Mouse (Mus musculus) thymus, postnatal 4 days (tissue): ENCODE results near the gene Wdr43.

Source experiments
- DNase-seq: peaks from one replicate; pipeline ENCODE4 v3.0.0; 2021

The Wdr43 gene

DNA sequence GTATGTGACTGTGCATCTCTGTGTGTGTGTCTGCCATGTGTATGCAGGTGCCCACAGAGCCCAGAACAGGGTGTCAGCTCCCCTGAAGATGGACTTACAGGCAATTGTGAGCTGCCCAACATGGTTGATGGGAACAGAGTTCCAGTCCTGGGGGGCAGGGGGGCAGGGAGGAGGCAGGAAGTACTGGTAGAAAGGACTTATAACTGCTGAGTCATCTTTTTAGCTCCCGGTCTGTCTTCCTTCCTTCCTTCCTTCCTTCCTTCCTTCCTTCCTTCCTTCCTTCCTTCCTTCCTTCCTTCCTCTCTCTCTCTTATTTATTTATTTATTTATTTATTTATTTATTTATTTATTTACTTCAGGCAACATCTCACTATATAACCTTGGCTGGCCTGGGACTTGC lies 48.5 kb downstream of the Wdr43 start:
- DNase-seq: no peak

DNA sequence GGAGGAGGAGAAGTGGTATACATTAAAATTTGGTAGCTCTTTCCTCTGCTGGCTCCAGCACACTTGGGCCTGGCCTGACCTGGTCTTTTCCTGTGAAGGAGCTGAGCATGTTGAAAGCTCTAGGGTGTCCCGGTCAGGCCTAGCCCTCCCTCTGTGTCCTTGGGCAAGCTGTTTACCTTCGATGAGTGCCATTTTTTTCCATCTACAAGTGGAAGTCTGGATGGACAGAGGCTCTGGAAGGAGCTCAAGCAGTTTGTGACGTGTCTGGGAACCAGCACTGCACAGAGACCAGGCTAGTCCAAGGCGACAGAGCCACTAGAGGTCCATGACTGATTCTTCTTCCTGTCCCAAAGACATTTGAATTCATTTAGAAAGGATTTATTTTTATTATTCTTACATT lies 49.5 kb downstream of the Wdr43 start:
- no peak for DNase-seq

DNA sequence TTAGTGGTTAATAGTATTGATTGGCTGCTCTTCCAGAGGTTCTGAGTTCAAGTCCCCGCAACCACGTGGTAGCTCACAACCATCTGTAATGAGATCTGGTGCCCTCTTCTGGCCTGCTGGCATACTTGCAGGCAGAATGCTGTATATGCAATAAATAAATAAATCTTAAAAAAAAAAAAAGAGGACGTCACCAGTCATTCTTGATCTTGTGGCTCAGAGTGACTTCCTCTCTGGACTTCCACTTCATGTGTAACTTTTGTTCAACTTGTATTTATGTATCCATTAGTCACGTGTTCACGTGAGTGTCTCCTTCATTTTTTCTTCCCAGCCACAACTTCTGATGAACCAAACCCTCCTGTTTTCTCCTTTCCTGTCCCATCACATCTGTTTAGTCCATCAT lies 53.8 kb downstream of the Wdr43 start:
- DNase-seq: no peak

DNA sequence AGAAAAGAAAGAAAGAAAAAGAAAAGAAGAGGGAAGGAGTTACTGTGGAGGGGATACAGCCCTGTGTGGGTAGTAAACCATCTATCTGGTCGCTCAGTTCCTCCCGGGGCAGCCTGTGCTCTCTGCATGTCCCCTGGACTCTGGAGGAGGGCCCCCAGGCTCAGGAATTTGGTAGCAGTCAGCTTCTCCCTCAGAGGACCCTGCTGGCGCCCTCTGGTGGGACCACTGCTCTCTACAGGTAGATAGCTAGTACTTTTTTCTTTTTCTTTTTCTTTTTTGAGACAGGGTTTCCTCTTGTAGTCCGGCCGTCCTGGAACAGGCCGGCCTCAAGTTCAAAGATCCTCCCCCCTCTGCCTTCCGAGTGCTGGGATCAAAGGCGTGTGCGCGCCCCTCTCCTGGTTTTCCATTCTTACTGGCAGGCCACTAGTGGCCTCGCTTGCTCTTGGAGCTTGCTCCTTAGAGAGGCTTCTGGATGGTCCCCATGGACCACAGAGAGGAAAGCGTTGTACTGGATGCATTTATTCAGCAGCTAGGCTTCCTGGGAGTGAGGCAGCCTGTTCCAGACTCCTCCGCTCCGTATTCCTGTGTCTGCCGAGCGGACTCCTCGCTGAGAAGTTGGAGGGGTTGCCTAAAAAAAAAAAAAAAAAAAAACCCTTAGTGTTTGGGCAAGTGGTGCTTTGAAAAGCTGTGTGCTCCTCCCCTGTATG lies 56.3 kb downstream of the Wdr43 start:
- DNase-seq: peak; percentile 86

DNA sequence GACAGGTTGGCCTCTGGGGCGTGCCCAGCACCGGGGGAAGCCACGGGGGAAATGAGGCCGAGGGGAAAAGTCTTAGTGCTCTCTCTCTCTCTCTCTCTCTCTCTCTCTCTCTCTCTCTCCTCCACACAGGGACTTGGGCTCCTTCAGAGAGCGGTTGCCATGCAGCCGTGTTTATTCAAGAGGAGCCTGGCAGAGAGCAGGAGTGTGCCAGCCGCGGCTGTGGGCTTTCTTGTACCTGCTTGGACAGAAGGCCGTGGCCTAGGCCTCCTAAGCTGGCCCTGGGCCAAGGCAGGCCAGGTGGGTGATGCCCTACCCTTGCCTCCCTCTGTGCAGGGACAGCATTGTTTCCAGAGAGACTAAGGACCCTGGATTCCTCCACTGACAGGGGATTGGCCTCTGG lies 57.4 kb downstream of the Wdr43 start, which contains the start of gene Togaram2:
TSS of gene Togaram2 (plus strand) at position 170 of the 400 bp plus-strand sequence.
- DNase-seq: no peak

DNA sequence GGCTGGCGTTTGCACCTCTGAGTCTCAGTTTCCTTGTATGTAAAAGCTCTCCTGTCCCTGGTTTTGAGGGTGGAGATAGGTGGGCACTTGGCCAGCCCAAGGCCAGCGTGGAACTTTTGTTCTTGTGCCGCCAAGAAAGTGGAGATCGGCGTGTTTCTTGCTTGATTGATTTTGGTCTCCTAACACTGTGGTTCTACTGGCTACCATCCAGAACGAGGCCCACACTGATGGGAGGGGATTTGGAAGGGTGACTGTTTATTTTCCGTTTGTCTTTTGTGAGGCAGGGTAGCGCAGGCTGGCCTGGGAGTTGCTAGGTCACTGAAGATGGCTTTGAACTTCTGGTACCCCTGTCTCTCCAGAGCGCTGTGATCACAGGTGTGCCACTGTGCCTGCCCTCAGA lies 58.2 kb downstream of the Wdr43 start:
- no peak for DNase-seq

DNA sequence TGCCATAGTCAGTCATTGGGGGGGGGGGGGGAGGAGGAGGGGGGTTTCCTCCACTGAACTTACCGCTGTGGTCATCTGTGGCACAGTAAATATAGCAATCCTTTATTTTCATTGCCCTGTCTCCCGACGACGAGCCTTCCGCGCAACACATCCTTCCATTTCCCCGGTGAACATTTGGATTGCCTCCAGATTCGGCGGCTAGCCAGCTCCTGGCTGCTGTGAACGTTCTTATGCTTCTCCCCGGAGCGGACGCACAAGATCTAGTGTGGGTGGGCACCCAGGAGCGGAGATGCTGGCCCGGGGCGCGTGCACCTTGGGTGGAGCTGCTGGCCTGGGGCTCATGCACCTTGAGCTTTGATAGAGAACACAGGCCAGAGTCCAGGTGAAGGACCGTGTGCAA lies 59.2 kb downstream of the Wdr43 start:
- DNase-seq: no peak

DNA sequence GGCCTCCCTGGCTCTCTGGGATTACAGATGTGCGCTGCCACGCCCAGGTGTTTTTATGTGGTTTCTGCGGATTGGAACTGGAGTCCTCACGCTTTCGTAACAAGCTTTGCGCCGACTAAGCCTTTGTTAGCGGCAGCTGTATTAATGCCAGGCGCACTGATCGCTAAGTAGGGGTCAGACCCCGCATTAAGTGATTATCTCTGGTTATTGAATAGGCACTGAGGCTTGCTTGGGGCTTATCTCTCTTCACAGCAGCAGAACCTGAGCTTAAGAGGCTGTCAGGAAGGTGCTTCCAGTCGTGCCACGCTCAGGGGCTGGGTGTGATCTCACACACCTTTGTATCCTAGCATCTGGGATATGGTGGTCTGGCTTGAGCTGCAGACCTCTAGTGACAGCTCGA lies 66.0 kb downstream of the Wdr43 start:
- DNase-seq: no peak

DNA sequence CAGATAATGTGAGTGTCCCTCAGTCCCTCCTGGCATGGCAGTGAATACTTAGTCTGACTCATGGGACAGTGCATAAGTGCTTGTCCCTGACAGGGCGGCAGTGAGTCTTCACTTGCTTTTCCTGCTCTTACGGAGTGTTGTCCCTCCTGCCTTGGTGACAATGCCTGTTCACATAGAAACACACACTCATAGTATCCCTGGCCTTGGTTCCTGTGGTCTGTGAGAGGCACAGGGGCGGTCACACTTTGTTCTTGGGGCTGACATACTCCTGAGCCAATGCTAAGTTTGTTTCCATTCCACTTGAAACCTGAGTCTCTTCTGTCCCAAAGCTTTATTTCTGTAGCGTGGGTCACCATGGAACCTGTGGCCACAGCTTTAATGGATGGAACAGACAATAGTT lies 66.7 kb downstream of the Wdr43 start:
- no peak for DNase-seq

DNA sequence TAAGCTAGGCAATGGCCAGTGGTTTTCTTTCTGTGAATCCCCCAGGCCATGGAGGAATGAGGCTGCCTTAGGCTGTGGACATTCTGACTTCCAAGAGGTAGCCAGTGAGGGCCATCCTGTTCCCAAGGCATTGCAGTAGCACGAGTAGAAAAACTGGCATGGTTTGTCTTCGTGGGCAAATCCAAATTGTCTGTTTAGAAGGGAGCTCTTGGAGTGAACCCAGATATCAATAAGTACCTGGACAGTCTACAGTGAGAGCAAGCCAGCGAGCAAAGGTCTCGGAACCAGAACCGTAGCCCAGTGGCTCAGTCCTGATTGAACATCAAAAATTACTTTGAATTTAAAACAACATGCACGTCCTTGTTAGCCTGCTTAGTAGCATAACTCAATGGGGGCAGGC lies 67.6 kb downstream of the Wdr43 start:
- DNase-seq: no peak

DNA sequence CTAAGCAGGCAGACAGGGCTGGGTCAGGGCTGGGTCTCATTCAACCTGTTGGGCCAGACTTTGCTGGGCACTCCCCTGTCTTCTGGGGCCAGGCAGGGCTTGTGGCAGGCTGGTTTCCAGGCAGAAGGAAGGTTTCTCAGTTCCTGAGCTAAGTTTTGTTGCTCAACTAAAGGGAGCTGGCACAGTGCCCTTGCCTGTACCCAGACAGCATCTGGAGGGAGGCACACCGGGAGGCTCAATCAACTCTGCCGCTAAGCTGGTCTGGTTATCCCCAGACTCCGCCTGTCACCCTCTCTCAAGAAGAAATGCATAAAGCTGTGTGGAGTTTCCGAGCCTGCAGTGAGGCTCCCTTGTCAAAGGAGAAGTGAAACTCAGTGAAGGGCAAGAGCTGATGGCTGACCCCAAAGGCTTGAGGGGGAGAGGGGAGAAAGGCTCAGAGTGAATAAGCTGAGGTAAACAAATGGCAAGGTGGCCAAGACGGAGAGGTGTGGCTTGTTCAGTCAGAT lies 68.5 kb downstream of the Wdr43 start:
- DNase-seq: no peak

DNA sequence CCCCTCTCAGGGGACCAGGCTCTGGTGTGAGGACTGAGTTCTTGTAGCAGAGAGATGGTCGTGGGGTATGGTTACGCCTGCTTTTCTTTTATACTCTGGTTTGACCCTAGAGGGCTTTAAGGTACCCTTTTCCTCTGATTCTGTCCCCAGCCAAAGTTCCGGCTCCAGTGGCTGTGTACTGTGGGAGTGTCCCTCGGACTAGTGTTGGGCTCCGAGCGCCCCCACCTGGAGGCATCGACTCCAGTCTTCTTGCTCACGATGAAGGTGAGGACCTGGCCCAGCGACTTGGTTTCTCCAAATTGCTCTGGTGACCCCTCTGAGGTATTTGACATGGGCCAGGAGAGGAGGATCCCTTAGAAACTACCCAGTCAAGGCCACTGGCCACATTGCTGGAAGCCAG lies 71.7 kb downstream of the Wdr43 start:
- no peak for DNase-seq

DNA sequence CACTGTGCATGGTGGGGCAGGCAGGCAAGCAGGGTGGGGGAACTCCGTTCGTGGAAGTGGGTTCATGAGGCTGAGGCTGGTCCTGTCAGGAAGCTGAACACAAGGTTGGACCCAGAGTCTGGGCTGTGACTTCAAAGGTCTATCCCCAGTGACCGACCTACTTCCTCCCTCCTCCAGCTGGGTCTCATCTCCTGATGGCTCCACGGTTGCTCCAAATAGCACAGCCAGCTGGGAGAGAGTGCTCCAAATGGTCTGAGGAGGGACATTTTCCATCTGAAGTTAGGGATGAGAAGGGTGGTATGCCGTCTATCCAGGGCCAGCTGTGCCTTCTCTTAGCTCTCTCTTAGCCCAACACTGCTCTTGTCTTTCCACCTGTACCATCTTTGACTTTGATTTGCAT lies 74.2 kb downstream of the Wdr43 start:
- no peak for DNase-seq

DNA sequence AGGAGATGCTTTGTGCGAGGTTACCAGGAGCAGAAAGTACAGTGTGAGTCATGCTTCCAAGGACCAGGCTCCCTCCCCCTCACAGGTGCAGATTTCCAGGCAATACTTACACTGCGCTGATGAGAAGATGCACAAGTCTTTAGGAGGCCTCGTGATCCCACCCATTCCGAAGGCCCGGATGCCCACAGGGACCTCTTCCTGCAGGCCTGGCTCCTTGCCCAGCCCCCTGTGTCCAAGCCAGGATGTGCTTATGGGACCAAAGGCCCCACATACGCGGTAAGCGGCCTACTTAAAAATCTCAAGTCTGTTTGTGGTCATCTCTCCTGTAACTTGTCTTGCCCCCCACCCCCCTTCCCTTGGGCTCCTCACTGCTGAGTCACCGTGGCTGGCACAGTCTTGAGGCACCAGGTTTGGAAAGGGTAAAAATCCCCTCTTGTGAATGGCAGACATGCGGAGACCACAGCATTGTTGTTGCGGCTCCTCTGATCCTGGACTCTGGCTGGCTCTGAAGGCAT lies 75.7 kb downstream of the Wdr43 start:
- DNase-seq: no peak

DNA sequence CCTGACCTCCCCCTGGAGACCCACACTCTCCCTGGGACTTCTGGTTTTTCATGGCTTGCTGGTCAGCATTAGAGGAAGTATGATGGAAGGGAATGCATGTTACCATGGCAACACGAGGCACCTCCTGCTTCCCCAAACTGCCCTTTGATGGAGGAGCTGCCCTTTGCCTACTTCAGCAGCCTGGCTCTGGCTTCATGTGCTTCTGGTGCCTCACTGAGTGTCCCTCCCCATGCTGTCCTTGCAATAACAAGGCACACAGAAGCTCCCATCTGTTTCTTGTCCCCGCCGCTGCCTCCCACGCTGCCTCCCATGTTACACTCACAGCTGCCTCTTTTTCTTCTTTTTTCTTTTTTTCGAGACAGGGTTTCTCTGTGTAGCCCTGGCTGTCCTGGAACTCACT lies 77.6 kb downstream of the Wdr43 start:
- DNase-seq: no peak

DNA sequence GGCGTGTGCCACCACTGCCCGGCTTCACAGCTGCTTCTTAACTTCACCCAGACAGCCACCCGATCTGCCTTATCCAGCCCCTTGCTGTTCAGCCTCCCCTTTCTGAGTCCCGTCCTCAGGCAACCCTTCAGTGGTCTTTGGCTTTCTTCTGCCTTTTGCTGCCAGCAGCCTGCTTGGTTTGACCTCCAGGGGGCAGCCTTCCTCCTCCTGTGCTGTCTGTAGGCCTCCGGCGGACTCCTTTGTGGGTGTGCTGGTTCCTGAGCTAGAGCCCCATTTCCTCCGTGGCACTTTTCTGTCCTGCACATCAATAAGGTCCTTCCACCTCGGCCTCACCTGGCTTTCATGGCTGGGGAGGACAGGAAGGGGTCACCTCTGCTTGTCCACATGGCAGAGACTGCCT lies 78.1 kb downstream of the Wdr43 start:
- DNase-seq: peak; percentile 67

DNA sequence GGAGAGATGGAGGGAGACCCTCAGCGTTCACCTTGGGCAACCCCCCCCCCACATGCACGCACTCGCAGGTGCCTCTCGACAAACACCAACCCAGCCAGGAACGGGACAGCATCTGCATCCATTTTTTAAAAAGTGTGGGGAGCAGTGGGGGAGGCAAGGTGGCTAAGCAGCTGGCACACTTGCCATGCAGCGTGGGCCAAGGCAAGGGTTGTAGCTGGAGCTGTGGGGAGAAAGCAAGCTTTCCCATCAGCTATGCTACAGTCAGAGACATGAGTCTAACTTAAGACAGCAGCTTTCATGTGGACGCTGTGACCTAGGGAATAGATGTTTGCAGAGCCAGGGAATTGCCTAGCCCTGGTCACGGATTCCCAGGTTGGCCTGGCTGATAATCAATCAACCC lies 79.5 kb downstream of the Wdr43 start:
- no peak for DNase-seq

DNA sequence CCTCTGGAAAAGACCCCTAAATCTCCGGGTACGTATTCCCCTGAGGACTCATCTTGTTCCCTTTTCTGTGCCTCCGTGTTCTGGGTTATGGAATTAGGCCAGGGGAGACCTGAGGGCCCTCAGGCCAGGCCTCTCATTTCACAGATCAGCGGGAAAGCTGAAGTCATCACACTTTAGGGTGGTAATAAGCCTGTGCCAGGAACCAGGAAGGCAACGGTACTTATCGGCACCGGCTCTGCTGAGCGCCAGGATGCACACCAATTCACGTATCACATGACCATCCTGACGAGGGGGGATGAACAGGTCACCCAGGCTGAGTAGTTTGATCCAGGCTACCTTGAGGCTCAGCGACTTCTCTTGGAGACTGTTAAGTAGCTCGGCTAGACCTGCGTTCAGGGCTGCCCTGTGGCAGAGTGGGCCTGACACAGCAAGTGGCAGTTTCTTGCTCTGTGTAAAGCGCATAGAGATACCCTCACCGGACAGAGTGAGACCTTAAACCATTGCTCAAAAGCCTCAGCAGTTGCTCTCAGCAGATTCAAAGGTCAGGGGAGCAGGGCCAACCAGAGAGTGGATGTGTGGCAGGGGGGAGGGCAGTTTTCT lies 80.1 kb downstream of the Wdr43 start:
- no peak for DNase-seq

DNA sequence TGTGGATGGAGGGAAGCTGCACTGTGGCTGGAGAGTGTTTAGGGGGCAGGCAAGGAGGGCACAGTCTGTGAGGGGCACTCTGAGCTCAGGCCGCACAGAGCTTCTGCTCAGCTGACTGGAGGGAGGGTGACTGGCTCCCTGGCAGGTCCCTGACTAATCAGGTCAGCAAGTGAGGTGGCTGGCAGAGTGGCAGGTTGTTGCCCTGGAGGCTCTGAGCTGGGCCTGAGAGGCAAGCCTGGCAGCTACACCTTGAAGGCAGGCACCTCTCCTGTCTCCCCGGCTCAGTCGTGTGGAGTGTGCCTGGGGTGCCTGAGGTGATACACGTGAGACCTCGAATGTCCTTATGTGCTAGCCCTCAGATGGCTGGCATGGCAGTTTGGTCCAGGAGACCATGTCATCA lies 80.7 kb downstream of the Wdr43 start:
- DNase-seq: no peak

DNA sequence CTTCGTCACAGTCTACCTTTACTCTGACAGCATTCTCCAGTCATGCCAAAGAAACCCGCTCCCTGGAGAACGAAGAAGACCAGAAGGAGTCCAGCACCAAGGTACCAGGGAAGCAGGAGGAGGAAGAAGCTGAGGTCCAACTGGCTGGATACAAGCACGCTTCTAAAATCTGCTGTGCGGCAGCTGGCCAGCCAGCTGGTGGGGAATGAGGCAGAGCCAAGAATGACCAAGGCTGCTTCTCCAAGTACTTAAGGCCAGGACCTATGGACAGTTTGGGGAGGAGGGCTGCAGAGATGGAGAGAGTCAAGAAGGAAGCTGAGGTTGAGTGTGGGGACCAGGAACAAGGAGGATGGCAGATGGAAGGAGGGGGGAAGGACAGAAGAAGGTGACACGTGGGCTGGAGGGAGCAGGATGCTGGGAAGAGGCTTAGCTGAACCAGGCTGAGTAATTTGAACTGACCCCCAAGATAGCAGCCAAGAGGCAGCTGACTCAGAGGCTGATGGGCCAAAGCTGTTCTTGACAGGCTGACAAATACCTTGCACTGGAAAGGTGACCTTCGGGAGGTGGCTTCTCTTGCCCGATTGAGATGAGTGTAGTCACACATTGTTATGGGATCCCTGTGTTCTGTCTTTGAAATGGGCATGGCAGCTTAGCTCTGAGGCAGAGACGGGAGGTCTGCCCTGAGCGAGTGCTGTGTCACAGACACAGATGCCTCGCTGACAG lies 82.4 kb downstream of the Wdr43 start:
- DNase-seq: no peak

DNA sequence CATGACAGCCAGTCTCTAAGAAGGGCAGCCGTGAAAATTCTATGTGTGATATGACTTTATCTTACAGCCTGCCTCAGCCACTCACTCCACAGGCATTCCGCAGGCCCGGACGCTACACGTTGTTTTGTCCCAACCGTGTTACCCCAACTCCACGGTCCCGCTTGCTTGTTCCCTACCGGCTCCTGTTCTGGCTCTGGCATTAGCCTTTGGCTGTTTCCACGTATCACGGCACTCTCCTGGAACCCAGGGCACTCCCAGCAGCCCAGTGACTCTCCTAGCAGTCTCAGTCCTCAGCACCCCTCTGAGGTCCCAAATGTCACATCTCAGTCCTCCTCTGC lies 82.9 kb downstream of the Wdr43 start:
- no peak for DNase-seq

DNA sequence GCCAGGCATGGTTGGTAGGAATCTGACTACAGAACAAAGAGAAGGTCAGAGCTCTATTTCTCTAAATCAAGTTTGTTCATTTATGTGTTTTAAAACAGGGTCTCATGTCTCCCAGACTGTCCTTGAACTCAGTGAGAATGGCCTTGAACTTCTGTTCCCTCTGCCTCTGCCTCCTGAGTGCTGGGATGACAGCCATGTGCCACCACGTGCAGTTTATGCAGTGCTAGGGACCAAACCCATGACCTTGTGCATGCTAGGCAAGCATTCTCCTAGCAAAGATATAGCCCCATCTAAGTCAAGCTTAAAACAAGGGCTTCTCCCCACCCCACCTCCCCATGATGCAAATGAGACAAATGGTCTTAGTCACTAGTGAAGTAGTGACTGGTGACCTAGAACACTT lies 89.4 kb downstream of the Wdr43 start:
- DNase-seq: no peak

DNA sequence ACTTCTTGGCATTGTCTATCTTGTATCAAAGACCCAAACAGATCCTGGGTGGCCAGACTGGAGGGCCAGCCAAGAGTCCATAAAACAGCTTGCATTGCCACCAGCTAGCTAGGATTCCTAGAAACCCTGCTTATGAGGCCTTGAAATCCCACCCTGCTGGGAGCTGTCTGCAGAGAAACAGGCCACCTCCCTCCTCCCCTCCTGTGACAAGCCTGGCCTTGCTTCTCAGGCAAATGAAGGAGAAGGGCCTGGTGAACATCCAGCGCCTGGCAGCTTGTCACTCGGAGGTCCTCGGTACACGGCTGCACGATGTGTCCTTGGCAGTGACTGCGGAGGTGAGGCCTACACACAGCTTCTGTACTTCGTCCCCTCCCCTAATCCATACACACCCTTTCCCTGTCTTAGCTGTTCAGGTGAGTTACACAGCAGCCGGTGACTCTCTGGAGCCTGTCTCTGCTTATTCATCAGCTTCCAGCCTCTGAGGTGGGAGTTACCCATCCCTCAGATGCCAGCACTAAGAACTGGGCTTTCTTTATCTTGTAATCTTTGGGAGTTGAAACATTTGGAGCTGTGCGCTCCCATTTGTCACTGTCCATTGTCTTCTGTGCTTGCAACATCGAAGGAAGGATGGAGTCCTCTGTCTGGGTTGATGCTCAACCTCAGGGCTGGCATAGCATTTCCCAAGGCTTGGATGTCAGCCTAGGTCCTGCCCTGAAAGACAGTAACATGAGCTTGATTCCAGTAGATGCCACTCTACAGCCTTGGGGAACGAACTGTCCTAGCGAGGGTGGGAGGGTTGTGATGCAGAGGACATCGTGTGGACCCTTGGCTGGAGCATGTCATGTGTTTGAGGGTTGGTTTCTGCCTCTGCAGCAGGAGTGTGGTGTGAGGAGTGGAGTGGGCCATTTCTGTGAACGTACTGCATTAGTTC lies 90.1 kb downstream of the Wdr43 start:
- DNase-seq: no peak
